Mouse (Mus musculus): Measurements from ENCODE around the gene Tcl1.
A peak's percentile ranks its signal among the peaks of the same experiment; 100 is the strongest.
"Not testable (repeated sequence)": the region's sequence is repeated elsewhere in the genome, so short reads cannot be mapped to it uniquely, and the experiment has no call there.

Tcl1 gene

GRCm38 (mm10) chr12:105222601-105223319, at the start of gene Tcl1:
Gene Tcl1 (minus strand): TSS chr12:105222793.
- no peak for DNase-seq

GRCm38 (mm10) chr12:105271016-105271965, 48.7 kb upstream of the Tcl1 start:
- DNase-seq = no peak

GRCm38 (mm10) chr12:105267076-105267475, 44.5 kb upstream of the Tcl1 start:
- DNase-seq = no peak

- peak; percentile 43 for DNase-seq
These were observed 43.5 kb upstream of the Tcl1 start for GRCm38 (mm10) chr12:105266096-105266495.

- no peak for DNase-seq
These were observed 36.6 kb upstream of the Tcl1 start for GRCm38 (mm10) chr12:105259221-105259620.

- DNase-seq = peak; percentile 32
These were observed 36.2 kb upstream of the Tcl1 start for GRCm38 (mm10) chr12:105258787-105259186.

- DNase-seq = no peak
These were observed 31.2 kb upstream of the Tcl1 start for GRCm38 (mm10) chr12:105253796-105254195.

GRCm38 (mm10) chr12:105248763-105249233, 26.2 kb upstream of the Tcl1 start:
- DNase-seq = no peak

GRCm38 (mm10) chr12:105239060-105239459, 16.5 kb upstream of the Tcl1 start:
- DNase-seq = no peak

GRCm38 (mm10) chr12:105235091-105235490, 12.5 kb upstream of the Tcl1 start:
- DNase-seq = no peak

GRCm38 (mm10) chr12:105234362-105234761, 11.8 kb upstream of the Tcl1 start:
- DNase-seq = no peak

- no peak for DNase-seq
These were observed 2.2 kb upstream of the Tcl1 start for GRCm38 (mm10) chr12:105224621-105225320.

- DNase-seq = no peak
These were observed 5.4 kb downstream of the Tcl1 start for GRCm38 (mm10) chr12:105217101-105217760.

GRCm38 (mm10) chr12:105209231-105209630, 13.4 kb downstream of the Tcl1 start:
- DNase-seq = no peak

GRCm38 (mm10) chr12:105208441-105208840, 14.2 kb downstream of the Tcl1 start:
- DNase-seq = no peak

- DNase-seq = no peak
These were observed 15.5 kb downstream of the Tcl1 start for GRCm38 (mm10) chr12:105207071-105207470.

GRCm38 (mm10) chr12:105201657-105202056, 20.9 kb downstream of the Tcl1 start, which contains the start of gene Tcl1b4:
Gene Tcl1b4 (plus strand): TSS chr12:105201957.
- not testable (repeated sequence) for DNase-seq

GRCm38 (mm10) chr12:105199684-105200497, 22.7 kb downstream of the Tcl1 start:
- DNase-seq = not testable (repeated sequence)

GRCm38 (mm10) chr12:105190743-105191142, 31.9 kb downstream of the Tcl1 start, which contains the start of gene Tcl1b3:
Gene Tcl1b3 (plus strand): TSS chr12:105191043.
- not testable (repeated sequence) for DNase-seq

GRCm38 (mm10) chr12:105188980-105189379, 33.6 kb downstream of the Tcl1 start:
- peak; percentile 42 for DNase-seq

- DNase-seq = not testable (repeated sequence)
These were observed 41.5 kb downstream of the Tcl1 start for GRCm38 (mm10) chr12:105181040-105181644.
